Mouse (Mus musculus) C2C12 (cell line): ENCODE results near the gene Trat1.

Experiments
- CEBPB ChIP-seq: IDR thresholded peaks from one replicate; pipeline ENCODE4 v1.6.1; 2011; ENCODE audit warnings: low read depth, mild to moderate bottlenecking, control low read depth, moderate library complexity
- CTCF ChIP-seq: IDR thresholded peaks from one replicate; pipeline ENCODE4 v1.5.1; 2011; ENCODE audit not compliant: control insufficient read depth, insufficient read depth, insufficient read length
- FOSL1 ChIP-seq: IDR thresholded peaks from one replicate; pipeline ENCODE4 v1.8.0; 2011; ENCODE audit warnings: mild to moderate bottlenecking, low read length; ENCODE audit not compliant: poor library complexity, insufficient read depth, severe bottlenecking
- MAX ChIP-seq: IDR thresholded peaks from one replicate; pipeline ENCODE4 v1.6.1; 2011; ENCODE audit warnings: mild to moderate bottlenecking, control low read depth
- MYOD1 ChIP-seq: IDR thresholded peaks from one replicate; pipeline ENCODE4 v1.6.1; 2011; ENCODE audit warnings: low read depth; ENCODE audit not compliant: control insufficient read depth, insufficient read length
- MYOG ChIP-seq: IDR thresholded peaks from one replicate; pipeline ENCODE4 v1.6.1; 2011; ENCODE audit not compliant: control insufficient read depth, insufficient read length; ENCODE audit errors: extremely low read depth

GRCm38 (mm10) chr16:48745418-48745817 lies 26.4 kb downstream of the Trat1 start:
- TF ChIP-seq MAX = no peak
- no peak for TF ChIP-seq CEBPB
- no peak for TF ChIP-seq CTCF
- TF ChIP-seq MYOG = no peak
- TF ChIP-seq MYOD1 = no peak
- TF ChIP-seq FOSL1 = no peak
